Mouse (Mus musculus) brain, adult 2 months (tissue): ENCODE measurements at regions not wholly inside any gene's neighbourhood (a gene's known extent, or its start where the extent isn't known, plus 50 kb on each side); places are given as distances from the start of the nearest gene placed in this dataset.
A peak's percentile ranks its signal among the peaks of the same experiment; 100 is the strongest.

Experiments used
- DNase-seq: peaks from one replicate; pipeline ENCODE4 v3.0.0; 2011; ENCODE audit warnings: low read depth, low spot score

GRCm38 (mm10) chr11:45241671-45242070 lies 610.2 kb upstream of the Clint1 start:
- DNase-seq = no peak

GRCm38 (mm10) chr11:45244796-45245195 lies 607.1 kb upstream of the Clint1 start:
- DNase-seq = no peak

GRCm38 (mm10) chr11:45256019-45256418 lies 595.8 kb upstream of the Clint1 start:
- DNase-seq = no peak

GRCm38 (mm10) chr11:45262198-45262597 lies 589.7 kb upstream of the Clint1 start:
- no peak for DNase-seq

GRCm38 (mm10) chr11:45264001-45264400 lies 587.9 kb upstream of the Clint1 start:
- no peak for DNase-seq

- no peak for DNase-seq
These were observed 586.5 kb upstream of the Clint1 start for GRCm38 (mm10) chr11:45265171-45265988.

- DNase-seq = no peak
These were observed 585.9 kb upstream of the Clint1 start for GRCm38 (mm10) chr11:45265989-45266302.

GRCm38 (mm10) chr11:45269215-45269614 lies 582.6 kb upstream of the Clint1 start:
- no peak for DNase-seq

GRCm38 (mm10) chr11:45271206-45271605 lies 580.6 kb upstream of the Clint1 start:
- DNase-seq = no peak

GRCm38 (mm10) chr11:45274446-45275119 lies 577.3 kb upstream of the Clint1 start:
- peak; percentile 13 for DNase-seq

- DNase-seq = no peak
These were observed 576.7 kb upstream of the Clint1 start for GRCm38 (mm10) chr11:45275170-45275569.

GRCm38 (mm10) chr11:45296772-45297171 lies 555.1 kb upstream of the Clint1 start:
- DNase-seq = peak; percentile 3

- DNase-seq = no peak
These were observed 539.9 kb upstream of the Clint1 start for GRCm38 (mm10) chr11:45311934-45312333.

- DNase-seq = no peak
These were observed 528.1 kb upstream of the Clint1 start for GRCm38 (mm10) chr11:45323766-45324165.

- DNase-seq = no peak
These were observed 521.5 kb upstream of the Clint1 start for GRCm38 (mm10) chr11:45330319-45330718.

- DNase-seq = no peak
These were observed 518.1 kb upstream of the Clint1 start for GRCm38 (mm10) chr11:45333756-45334155.

- DNase-seq = no peak
These were observed 502.5 kb upstream of the Clint1 start for GRCm38 (mm10) chr11:45349331-45349730.

GRCm38 (mm10) chr11:45365343-45365742 lies 486.5 kb upstream of the Clint1 start:
- DNase-seq = no peak

- DNase-seq = no peak
These were observed 462.4 kb upstream of the Clint1 start for GRCm38 (mm10) chr11:45389243-45390146.

GRCm38 (mm10) chr11:45396009-45396408 lies 455.8 kb upstream of the Clint1 start:
- DNase-seq = no peak

- peak; percentile 57 for DNase-seq
These were observed 453.7 kb upstream of the Clint1 start for GRCm38 (mm10) chr11:45398188-45398587.

- DNase-seq = no peak
These were observed 447.3 kb upstream of the Clint1 start for GRCm38 (mm10) chr11:45404377-45405029.
